Mouse (Mus musculus) hindbrain, embryonic 11.5 days (tissue): ENCODE data around the gene Gucd1. TPM values are rescaled to one million over a fixed set of nuclear protein-coding genes. Genes with fewer than 3 reads are reported as not detected.

ENCODE experiments used
- ATAC-seq: fragments of 200-750 bp; cut with Nextera tagmentation; 2 replicates; pipeline ENCODE4 v1.8.0; 2017; ENCODE audit warnings: mild to moderate bottlenecking, moderate TSS enrichment, moderate library complexity; ENCODE audit not compliant: low FRiP score
- DNase-seq: peaks from one replicate; pipeline ENCODE4 v3.0.0-alpha.2; 2015; ENCODE audit warnings: low spot score
- H3K27ac ChIP-seq: fragments of 300-500 bp; sonication (generic); 2 replicates; pipeline ENCODE4 v1.5.1; 2014; ENCODE audit warnings: mild to moderate bottlenecking, low read depth, low read length
- H3K27me3 ChIP-seq: fragments of 300-500 bp; sonication (generic); 2 replicates; pipeline ENCODE4 v1.6.1; 2014; ENCODE audit warnings: mild to moderate bottlenecking, low read length, moderate library complexity, mixed read lengths; ENCODE audit not compliant: control insufficient read depth, insufficient read depth
- H3K36me3 ChIP-seq: fragments of 300-500 bp; sonication (generic); 2 replicates; pipeline ENCODE4 v1.6.1; 2014; ENCODE audit warnings: mild to moderate bottlenecking, low read length, moderate library complexity, mixed read lengths; ENCODE audit not compliant: control insufficient read depth, insufficient read depth
- H3K4me1 ChIP-seq: fragments of 300-500 bp; sonication (generic); replicated peaks from 2 replicates; pipeline ENCODE4 v1.6.1; 2014; ENCODE audit warnings: low read length, mixed read lengths; ENCODE audit not compliant: control insufficient read depth, insufficient read depth
- H3K4me2 ChIP-seq: fragments of 300-500 bp; sonication (generic); replicated peaks from 2 replicates; pipeline ENCODE4 v1.6.1; 2014; ENCODE audit warnings: mild to moderate bottlenecking, low read depth, low read length
- H3K4me3 ChIP-seq: fragments of 300-500 bp; sonication (generic); 2 replicates; pipeline ENCODE4 v1.5.1; 2014; ENCODE audit warnings: low read depth, low read length
- H3K9ac ChIP-seq: fragments of 300-500 bp; sonication (generic); 2 replicates; pipeline ENCODE4 v1.6.1; 2014; ENCODE audit warnings: low read depth, low read length
- H3K9me3 ChIP-seq: fragments of 300-500 bp; sonication (generic); 2 replicates; pipeline ENCODE4 v1.6.1; 2016; ENCODE audit warnings: low read length; ENCODE audit not compliant: control insufficient read depth
- WGBS: fragments of 180-500 bp; shearing (Covaris S2); extraction: QIAGEN DNeasy Blood & Tissue Kit; methylation state at CpG from one replicate; pipeline ENCODE4 v1.1.7; 2014; 5-methylcytosine and 5-hydroxymethylcytosine counted together
- polyA plus RNA-seq: library from polyadenylated mRNA; unstranded; fragments of >200 nt; fragmentation: Nextera tagmentation; extraction: Ambion mirVana; gene quantifications from 2 replicates; pipeline ENCODE4 v1.2.1, GENCODE M21; 2014

Gene Gucd1
- polyA plus RNA-seq, 1 experiment from 2014 or later = 26.7 TPM

- no peaks in the 10 kb centered on the region for H3K36me3 ChIP-seq
- H3K4me3 ChIP-seq = no peak overlapping the region
- DNase-seq (no peak), ATAC-seq (no peak)
- no peak overlapping the region for H3K27ac ChIP-seq
- no peak overlapping the region for H3K4me2 ChIP-seq
- WGBS = 67% methylated on average over 10 of the region's 10 CpGs
- H3K27me3 ChIP-seq = no peaks in the 10 kb centered on the region
- H3K4me1 ChIP-seq = no peaks in the 10 kb centered on the region; the same call in 1 of the 2 replicates
- no peaks in the 10 kb centered on the region for H3K9me3 ChIP-seq
- H3K9ac ChIP-seq = no peak overlapping the region
Measured at GRCm38 (mm10) chr10:75324391-75324790, 193.4 kb downstream of the Gucd1 start.

GRCm38 (mm10) chr10:75323986-75324385 is 193.8 kb downstream of the Gucd1 start:
- no peak for ATAC-seq
- H3K27me3 ChIP-seq = no peaks in the 10 kb centered on the region
- H3K9ac ChIP-seq = no peak overlapping the region
- no peaks in the 10 kb centered on the region; the same call in 1 of the 2 replicates for H3K4me1 ChIP-seq
- 91% methylated on average over 8 of the region's 8 CpGs for WGBS
- H3K36me3 ChIP-seq = no peaks in the 10 kb centered on the region
- no peak overlapping the region for H3K4me3 ChIP-seq
- no peak overlapping the region for H3K27ac ChIP-seq
- H3K9me3 ChIP-seq = no peaks in the 10 kb centered on the region
- no peak overlapping the region for H3K4me2 ChIP-seq
- DNase-seq = no peak

- no peaks in the 10 kb centered on the region for H3K4me1 ChIP-seq
- no peaks in the 10 kb centered on the region for H3K9me3 ChIP-seq
- peaks cover 7% of the 10 kb centered on the region; the same call in 1 of the 2 replicates for H3K27me3 ChIP-seq
- no peak overlapping the region for H3K27ac ChIP-seq
- no peaks in the 10 kb centered on the region for H3K36me3 ChIP-seq
- DNase-seq (no peak), ATAC-seq (no peak)
- H3K9ac ChIP-seq = no peak overlapping the region
- H3K4me2 ChIP-seq = no peak overlapping the region
- no peak overlapping the region for H3K4me3 ChIP-seq
- 65% methylated on average over 6 of the region's 6 CpGs for WGBS
Measured at GRCm38 (mm10) chr10:75322966-75323365, 194.8 kb downstream of the Gucd1 start.

GRCm38 (mm10) chr10:75320321-75320720 is 197.5 kb downstream of the Gucd1 start:
- 71% methylated on average over 4 of the region's 4 CpGs for WGBS
- H3K9ac ChIP-seq = no peak overlapping the region
- DNase-seq (no peak), ATAC-seq (no peak)
- H3K27me3 ChIP-seq = peaks cover 22% of the 10 kb centered on the region
- no peaks in the 10 kb centered on the region for H3K9me3 ChIP-seq
- H3K27ac ChIP-seq = no peak overlapping the region
- H3K36me3 ChIP-seq = no peaks in the 10 kb centered on the region
- H3K4me1 ChIP-seq = no peaks in the 10 kb centered on the region
- no peak overlapping the region for H3K4me3 ChIP-seq
- no peak overlapping the region for H3K4me2 ChIP-seq

- H3K4me3 ChIP-seq = no peak overlapping the region
- no peaks in the 10 kb centered on the region for H3K9me3 ChIP-seq
- no peak overlapping the region for H3K27ac ChIP-seq
- ATAC-seq (no peak), DNase-seq (no peak)
- 79% methylated on average over 6 of the region's 6 CpGs for WGBS
- no peaks in the 10 kb centered on the region for H3K36me3 ChIP-seq
- H3K4me2 ChIP-seq = no peak overlapping the region
- H3K9ac ChIP-seq = no peak overlapping the region
- H3K4me1 ChIP-seq = no peaks in the 10 kb centered on the region
- peaks cover 22% of the 10 kb centered on the region for H3K27me3 ChIP-seq
Measured at GRCm38 (mm10) chr10:75318206-75318605, 199.6 kb downstream of the Gucd1 start.

GRCm38 (mm10) chr10:75316908-75317761 is 200.6 kb downstream of the Gucd1 start:
- peak; percentile 77 for ATAC-seq
- no peaks in the 10 kb centered on the region for H3K9me3 ChIP-seq
- peaks cover 22% of the 10 kb centered on the region for H3K27me3 ChIP-seq
- H3K36me3 ChIP-seq = 0 out of 2 replicates have a peak, but pooled peaks cover 4% of the 10 kb centered on the region
- 1% methylated on average over 68 of the region's 81 CpGs for WGBS
- peak overlapping the region; percentile 34; the same call in 1 of the 2 replicates for H3K9ac ChIP-seq
- peak overlapping the region; percentile 37 for H3K4me3 ChIP-seq
- H3K27ac ChIP-seq = no peak overlapping the region
- no peaks in the 10 kb centered on the region for H3K4me1 ChIP-seq
- H3K4me2 ChIP-seq = peak overlapping the region; percentile 48
- DNase-seq = peak; percentile 85

GRCm38 (mm10) chr10:75316872-75316907 is 201.1 kb downstream of the Gucd1 start, which contains the start of gene Adora2a:
Gene Adora2a (plus strand): TSS chr10:75316877.
- no peak for DNase-seq
- H3K4me3 ChIP-seq = peak within 1 kb of the TSS; percentile 37
- ATAC-seq = no peak
- H3K4me2 ChIP-seq = peak within 1 kb of the TSS; percentile 48
- 0 out of 2 replicates have a peak, but pooled peaks cover 4% of the 10 kb centered on the region for H3K36me3 ChIP-seq
- H3K27me3 ChIP-seq = peaks cover 22% of the 10 kb centered on the region
- H3K27ac ChIP-seq = no peak within 1 kb of the TSS
- no CpG with 5 or more reads among the region's 4 CpGs for WGBS
- H3K9ac ChIP-seq = peak within 1 kb of the TSS; percentile 34; the same call in 1 of the 2 replicates
- H3K9me3 ChIP-seq = no peaks in the 10 kb centered on the region
- H3K4me1 ChIP-seq = no peaks in the 10 kb centered on the region

- no peak overlapping the region for H3K27ac ChIP-seq
- 11% methylated on average over 9 of the region's 9 CpGs for WGBS
Measured at GRCm38 (mm10) chr10:75316472-75316871, 201.3 kb downstream of the Gucd1 start.

GRCm38 (mm10) chr10:75315756-75316155 is 202.0 kb downstream of the Gucd1 start:
- 0 out of 2 replicates have a peak, but pooled peaks cover 4% of the 10 kb centered on the region for H3K36me3 ChIP-seq
- H3K4me2 ChIP-seq = no peak overlapping the region
- peaks cover 22% of the 10 kb centered on the region for H3K27me3 ChIP-seq
- WGBS = 81% methylated on average over 8 of the region's 8 CpGs
- H3K9me3 ChIP-seq = no peaks in the 10 kb centered on the region
- no peak overlapping the region for H3K27ac ChIP-seq
- DNase-seq = no peak
- no peak overlapping the region for H3K9ac ChIP-seq
- H3K4me1 ChIP-seq = no peaks in the 10 kb centered on the region
- H3K4me3 ChIP-seq = no peak overlapping the region
- ATAC-seq = no peak

More at GRCm38 (mm10) chr10:75316472-75316871, 201.3 kb downstream of the Gucd1 start:
- Histone ChIP-seq H3K27me3 (peaks cover 22% of the 10 kb centered on the region), H3K4me3 (peak overlapping the region; percentile 37), H3K9ac (0 out of 2 replicates have a peak overlapping the region, but pooled peaks have one; percentile 34), H3K4me2 (peak overlapping the region; percentile 48), H3K4me1 (no peaks in the 10 kb centered on the region), H3K36me3 (0 out of 2 replicates have a peak, but pooled peaks cover 4% of the 10 kb centered on the region), H3K9me3 (no peaks in the 10 kb centered on the region)
- ATAC-seq = peak; percentile 39
- peak; percentile 27 for DNase-seq
